Mouse (Mus musculus) erythroid progenitor cell, adult 5-6 weeks (primary cell): ENCODE measurements around the gene Zfp536. TPM values are rescaled to one million over a fixed set of nuclear protein-coding genes. Genes with fewer than 3 reads are reported as not detected.
"Not testable (repeated sequence)": the region's sequence is repeated elsewhere in the genome, so short reads cannot be mapped to it uniquely, and the experiment has no call there.

Experiments
- ATAC-seq: replicated peaks from 2 replicates; pipeline ENCODE4 v1.8.0; 2016; ENCODE audit warnings: moderate number of reproducible peaks, mild to moderate bottlenecking, moderate TSS enrichment, inconsistent platforms; ENCODE audit not compliant: poor library complexity, low FRiP score, severe bottlenecking
- total RNA-seq, 2 experiments: library from RNA; stranded (forward) in 1 of 2; stranded (reverse) in 1 of 2; fragments of 150-400 nt in 1 of 2; fragments of 186-747, 209-891 nt in 1 of 2; gene quantifications; 2 replicates each; pipeline versions ENCODE4 v1.2.3 to v1.2.4; 2015 to 2017; ENCODE audit warnings: low replicate concordance in 2 of 2

Gene Zfp536
- total RNA-seq, 2 experiments from 2014 or later = not detected

GRCm38 (mm10) chr7:37617880-37618279, 155.6 kb downstream of the Zfp536 start:
- ATAC-seq = no peak

- ATAC-seq = no peak
Measured at GRCm38 (mm10) chr7:37615932-37616331, 157.5 kb downstream of the Zfp536 start.

- ATAC-seq = no peak
Measured at GRCm38 (mm10) chr7:37614381-37614780, 159.1 kb downstream of the Zfp536 start.

- no peak for ATAC-seq
Measured at GRCm38 (mm10) chr7:37608556-37608955, 164.9 kb downstream of the Zfp536 start.

GRCm38 (mm10) chr7:37607906-37608305, 165.5 kb downstream of the Zfp536 start:
- ATAC-seq = no peak

- no peak for ATAC-seq
Measured at GRCm38 (mm10) chr7:37606472-37606871, 167.0 kb downstream of the Zfp536 start.

- not testable (repeated sequence) for ATAC-seq
Measured at GRCm38 (mm10) chr7:37603525-37603909, 169.9 kb downstream of the Zfp536 start.

GRCm38 (mm10) chr7:37602871-37603524, 170.4 kb downstream of the Zfp536 start:
- ATAC-seq = no peak

- no peak for ATAC-seq
Measured at GRCm38 (mm10) chr7:37600318-37600717, 173.1 kb downstream of the Zfp536 start.

GRCm38 (mm10) chr7:37594211-37595030, 179.0 kb downstream of the Zfp536 start:
- no peak for ATAC-seq

GRCm38 (mm10) chr7:37593566-37593965, 179.9 kb downstream of the Zfp536 start:
- no peak for ATAC-seq

GRCm38 (mm10) chr7:37586694-37587093, 186.7 kb downstream of the Zfp536 start:
- ATAC-seq = no peak

GRCm38 (mm10) chr7:37581262-37581661, 192.2 kb downstream of the Zfp536 start:
- no peak for ATAC-seq

GRCm38 (mm10) chr7:37580554-37580953, 192.9 kb downstream of the Zfp536 start:
- ATAC-seq = no peak

- ATAC-seq = no peak
Measured at GRCm38 (mm10) chr7:37572021-37572420, 201.4 kb downstream of the Zfp536 start.

GRCm38 (mm10) chr7:37568811-37569500, 204.5 kb downstream of the Zfp536 start:
- ATAC-seq = no peak

GRCm38 (mm10) chr7:37568041-37568440, 205.4 kb downstream of the Zfp536 start:
- no peak for ATAC-seq

- no peak for ATAC-seq
Measured at GRCm38 (mm10) chr7:37566019-37566418, 207.4 kb downstream of the Zfp536 start.

GRCm38 (mm10) chr7:37565371-37565770, 208.1 kb downstream of the Zfp536 start:
- ATAC-seq = no peak

- ATAC-seq = no peak
Measured at GRCm38 (mm10) chr7:37564644-37565043, 208.8 kb downstream of the Zfp536 start.
